Mouse (Mus musculus) spleen, adult 2 months (tissue): Measurements from ENCODE around the gene Sncg.

Experiments used
- CTCF ChIP-seq: fragments of 200-500 bp; IDR thresholded peaks from 2 replicates; pipeline ENCODE4 v1.5.1; 2011; ENCODE audit warnings: mild to moderate bottlenecking, inconsistent platforms; ENCODE audit not compliant: insufficient read depth, insufficient read length, insufficient replicate concordance; ENCODE audit errors: extremely low read depth
- POLR2A ChIP-seq: fragments of 200-500 bp; IDR thresholded peaks from 2 replicates; pipeline ENCODE4 v1.6.1; 2011; ENCODE audit warnings: low read depth, low read length, inconsistent platforms

GRCm38 (mm10) chr14:34375415-34375904 lies 871 bp upstream of the Sncg start, which contains the start of gene Mmrn2:
- TF ChIP-seq POLR2A, result no peak
- no peak for TF ChIP-seq CTCF
